Mouse (Mus musculus) CH12.LX (cell line): ENCODE results near the gene Hoxb7. TPM values are rescaled to one million over a fixed set of nuclear protein-coding genes. Genes with fewer than 3 reads are reported as not detected.

Experiments
- DNase-seq: peaks from one replicate; pipeline ENCODE4 v3.0.0-alpha.2; 2013; ENCODE audit errors: extremely low read depth
- H3K27ac ChIP-seq: 2 replicates; pipeline ENCODE4 v1.5.1; 2012; ENCODE audit warnings: low read depth, mild to moderate bottlenecking, control low read depth, moderate library complexity; ENCODE audit not compliant: insufficient read depth
- H3K27me3 ChIP-seq: replicated peaks from 2 replicates; pipeline ENCODE3; 2012; ENCODE audit warnings: inconsistent platforms
- H3K36me3 ChIP-seq, 2 experiments: replicated peaks in 1 of 2; 2 replicates each; pipeline versions ENCODE3 to v1.6.1; 2012; ENCODE audit warnings: inconsistent platforms in 1 of 2, low read length in 1 of 2, mild to moderate bottlenecking in 1 of 2, mixed read lengths in 1 of 2, moderate library complexity in 1 of 2; ENCODE audit not compliant: control insufficient read depth in 1 of 2, insufficient read depth in 1 of 2
- H3K4me1 ChIP-seq, 2 experiments: 2 replicates each; pipeline ENCODE4 v1.6.1; 2012; ENCODE audit warnings: inconsistent platforms in 1 of 2, moderate library complexity in 1 of 2; ENCODE audit not compliant: insufficient read depth in 2 of 2, control insufficient read depth in 1 of 2
- H3K4me2 ChIP-seq: 2 replicates; pipeline ENCODE4 v1.6.1; 2012; ENCODE audit warnings: low read depth, mild to moderate bottlenecking, control low read depth; ENCODE audit not compliant: poor library complexity, insufficient read depth, severe bottlenecking
- H3K4me3 ChIP-seq, 3 experiments: fragments of 150-350 bp in 1 of 3; sonication (generic) in 1 of 3; replicated peaks in 1 of 3; 2 replicates each; pipeline versions ENCODE3 to v1.5.1; 2011 to 2012; ENCODE audit warnings: low read depth in 2 of 3, low read length in 2 of 3, mild to moderate bottlenecking in 2 of 3, moderate library complexity in 2 of 3, control low read depth in 1 of 3, improper control_type of control experiment in 1 of 3, inconsistent platforms in 1 of 3, mixed read lengths in 1 of 3; ENCODE audit not compliant: poor library complexity in 1 of 3
- H3K79me2 ChIP-seq: replicated peaks from 2 replicates; pipeline ENCODE4 v1.6.1; 2012; ENCODE audit warnings: mild to moderate bottlenecking, moderate library complexity; ENCODE audit not compliant: control insufficient read depth, poor library complexity, insufficient read depth, severe bottlenecking; ENCODE audit errors: extremely low read depth
- H3K9ac ChIP-seq: 2 replicates; pipeline ENCODE4 v1.6.1; 2012; ENCODE audit warnings: low read depth, mild to moderate bottlenecking, control low read depth, moderate library complexity; ENCODE audit not compliant: insufficient read depth
- H3K9me3 ChIP-seq: replicated peaks from 2 replicates; pipeline ENCODE3; 2012; ENCODE audit warnings: low read length, inconsistent platforms, mixed read lengths
- BHLHE40 ChIP-seq: IDR thresholded peaks from 2 replicates; pipeline ENCODE4 v1.6.1; 2011; ENCODE audit warnings: mild to moderate bottlenecking, low read depth, low read length, improper control_type of control experiment
- CHD1 ChIP-seq: IDR thresholded peaks from 2 replicates; pipeline ENCODE4 v1.6.1; 2012; ENCODE audit warnings: low read depth, low read length, improper control_type of control experiment, inconsistent platforms
- E2F4 ChIP-seq: IDR thresholded peaks from 2 replicates; pipeline ENCODE4 v1.6.1; 2011; ENCODE audit warnings: low read depth, low read length, improper control_type of control experiment; ENCODE audit not compliant: insufficient replicate concordance
- EP300 ChIP-seq: IDR thresholded peaks from 2 replicates; pipeline ENCODE4 v1.6.1; 2011; ENCODE audit warnings: low read length, improper control_type of control experiment
- GABPA ChIP-seq: IDR thresholded peaks from 2 replicates; pipeline ENCODE4 v1.6.1; 2012; ENCODE audit warnings: low read depth, low read length, improper control_type of control experiment, inconsistent platforms; ENCODE audit not compliant: insufficient replicate concordance
- HCFC1 ChIP-seq: IDR thresholded peaks from 2 replicates; pipeline ENCODE4 v1.6.1; 2012; ENCODE audit warnings: low read depth, mild to moderate bottlenecking, inconsistent platforms, low read length, improper control_type of control experiment
- KAT2A ChIP-seq: IDR thresholded peaks from 2 replicates; pipeline ENCODE4 v1.6.1; 2012; ENCODE audit warnings: low read length, improper control_type of control experiment, inconsistent platforms; ENCODE audit not compliant: insufficient replicate concordance
- MYC ChIP-seq: IDR thresholded peaks from 2 replicates; pipeline ENCODE4 v1.6.1; 2011; ENCODE audit warnings: low read depth, mild to moderate bottlenecking, improper control_type of control experiment, low read length
- NRF1 ChIP-seq: IDR thresholded peaks from 2 replicates; pipeline ENCODE4 v1.6.1; 2014; ENCODE audit warnings: low read depth, mild to moderate bottlenecking, inconsistent platforms, low read length, improper control_type of control experiment, moderate library complexity
- POLR2A ChIP-seq: IDR thresholded peaks from 2 replicates; pipeline ENCODE4 v1.6.1; 2011; ENCODE audit warnings: low read depth, mild to moderate bottlenecking, improper control_type of control experiment, low read length
- POLR2AphosphoS2 ChIP-seq: IDR thresholded peaks from 2 replicates; pipeline ENCODE4 v1.6.1; 2011; ENCODE audit warnings: low read depth, low read length, improper control_type of control experiment
- RAD21 ChIP-seq: IDR thresholded peaks from 2 replicates; pipeline ENCODE4 v1.6.1; 2011; ENCODE audit warnings: low read depth, mild to moderate bottlenecking, low read length, improper control_type of control experiment, moderate library complexity
- SIN3A ChIP-seq: IDR thresholded peaks from 2 replicates; pipeline ENCODE4 v1.6.1; 2012; ENCODE audit warnings: low read length, improper control_type of control experiment, inconsistent platforms
- TBP ChIP-seq: conservative IDR thresholded peaks from 2 replicates; pipeline ENCODE4 v1.6.1; 2011; ENCODE audit warnings: low read depth, low read length, improper control_type of control experiment
- UBTF ChIP-seq: IDR thresholded peaks from 2 replicates; pipeline ENCODE4 v1.6.1; 2012; ENCODE audit warnings: low read depth, mild to moderate bottlenecking, inconsistent platforms, low read length, improper control_type of control experiment, moderate library complexity
- USF1 ChIP-seq: IDR thresholded peaks from 2 replicates; pipeline ENCODE4 v1.6.1; 2014; ENCODE audit warnings: low read depth, mild to moderate bottlenecking, inconsistent platforms, low read length, improper control_type of control experiment
- USF2 ChIP-seq: conservative IDR thresholded peaks from 2 replicates; pipeline ENCODE4 v1.6.1; 2011; ENCODE audit warnings: low read depth, low read length, improper control_type of control experiment
- ZC3H11A ChIP-seq: IDR thresholded peaks from 2 replicates; pipeline ENCODE4 v1.6.1; 2012; ENCODE audit warnings: low read depth, mild to moderate bottlenecking, inconsistent platforms, low read length, improper control_type of control experiment
- ZKSCAN1 ChIP-seq: IDR thresholded peaks from 2 replicates; pipeline ENCODE4 v1.6.1; 2012; ENCODE audit warnings: low read depth, inconsistent platforms, low read length, improper control_type of control experiment, borderline replicate concordance
- ZMIZ1 ChIP-seq: IDR thresholded peaks from 2 replicates; pipeline ENCODE4 v1.6.1; 2012; ENCODE audit warnings: low read depth, mild to moderate bottlenecking, inconsistent platforms, low read length, improper control_type of control experiment
- ZNF384 ChIP-seq: IDR thresholded peaks from 2 replicates; pipeline ENCODE4 v1.6.1; 2012; ENCODE audit warnings: low read depth, low read length, improper control_type of control experiment, inconsistent platforms
- dilution Hi-C: fragments of 300-500 bp; cut with MboI; formaldehyde crosslinking; loops from 2 replicates; pipeline ENCODE4 v1.14.3; 2020; ENCODE audit warnings: low sequenced_read_pairs; ENCODE audit not compliant: extremely low pct_unique_long_range_greater_than_20kb, extremely low pct_ligation_motif_present
- in situ Hi-C: fragments of 300-500 bp; cut with MboI; formaldehyde crosslinking; loops from 3 replicates; pipeline ENCODE4 v1.14.3; 2019; ENCODE audit warnings: low sequenced_read_pairs, low pct_ligation_motif_present, low pct_unique_long_range_greater_than_20kb, mixed read lengths
- polyA plus RNA-seq: library from polyadenylated mRNA; unstranded; fragments of >175 nt; gene quantifications from 2 replicates; pipeline ENCODE4 v1.2.1, GENCODE M21; 2012; ENCODE audit warnings: low read depth; ENCODE audit not compliant: insufficient read length
- total RNA-seq, 2 experiments: library from RNA; depleted of rRNA; stranded (reverse); fragments of 300-350 nt in 1 of 2; fragments of >200 nt in 1 of 2; gene quantifications; 2 replicates each; pipeline ENCODE4 v1.2.3; 2012 to 2014

Gene Hoxb7
- total and polyA plus RNA-seq, 3 experiments = not detected

DNA sequence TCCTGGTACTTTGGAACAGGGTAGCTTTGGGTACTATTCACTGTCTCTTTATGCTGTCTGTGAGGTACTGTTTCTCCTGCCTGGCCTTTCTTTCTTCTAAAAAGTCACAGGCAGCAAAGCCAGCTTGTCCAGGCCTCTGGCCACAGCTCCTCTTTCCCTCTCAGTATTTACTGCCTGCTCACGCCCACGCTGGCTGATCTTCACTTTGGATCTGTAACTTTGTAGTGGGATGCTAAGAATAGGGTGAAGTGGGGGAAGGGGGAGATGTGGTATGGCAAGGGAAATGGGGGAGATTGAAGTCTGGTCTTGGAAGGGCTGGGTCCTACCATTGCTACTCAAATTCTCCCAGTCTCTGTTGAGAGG is 47.6 kb downstream of the Hoxb7 start:
- in situ Hi-C loops (no loop called here), dilution Hi-C loops (no loop called here)
- no peak for DNase-seq
- no peaks in the 10 kb centered on the region for H3K9me3 ChIP-seq
- no peak for TF ChIP-seq NRF1
- no peak for TF ChIP-seq ZMIZ1
- TF ChIP-seq E2F4 = no peak
- no peak for TF ChIP-seq HCFC1
- no peaks in the 10 kb centered on the region for H3K79me2 ChIP-seq
- H3K27ac ChIP-seq = no peak overlapping the region
- peaks cover 3% of the 10 kb centered on the region for H3K27me3 ChIP-seq
- H3K4me2 ChIP-seq = no peak overlapping the region
- peaks cover 0 to 2% of the 10 kb centered on the region in 2 experiments for H3K36me3 ChIP-seq
- no peaks in the 10 kb centered on the region for H3K4me1 ChIP-seq
- H3K4me3 ChIP-seq = no peak overlapping the region
- no peak overlapping the region for H3K9ac ChIP-seq

DNA sequence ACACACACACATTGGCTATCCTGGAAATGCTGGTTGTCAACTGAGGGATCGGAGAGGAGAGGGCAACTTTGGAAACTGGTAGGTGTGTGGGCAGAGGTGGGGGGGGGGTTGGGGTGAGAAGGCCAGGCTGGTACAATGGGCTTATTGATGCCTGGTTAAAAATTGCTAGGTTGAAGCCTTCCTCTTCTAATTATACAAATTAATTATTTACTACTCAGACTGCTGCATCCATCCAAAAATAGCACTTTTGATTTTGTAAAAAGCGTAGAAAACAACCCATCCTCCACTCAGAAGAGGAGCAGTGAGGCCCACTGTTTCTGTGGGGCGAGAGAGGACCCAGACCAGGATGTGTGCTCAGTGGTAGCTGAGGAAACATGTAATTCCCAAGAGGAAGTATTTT is 48.6 kb downstream of the Hoxb7 start:
- in situ Hi-C loops (loop anchor here (5.0 kb wide), 1 partner anchor 37 kb away; no protein-coding TSS in a partner anchor), dilution Hi-C loops (no loop called here)
- no peak for DNase-seq
- Histone ChIP-seq H3K27me3 (peaks cover 8% of the 10 kb centered on the region), H3K36me3 (peaks cover 0 to 2% of the 10 kb centered on the region in 2 experiments), H3K9ac (no peak overlapping the region), H3K79me2 (no peaks in the 10 kb centered on the region)
- TF ChIP-seq EP300 (no peak), POLR2A (no peak), POLR2AphosphoS2 (no peak), SIN3A (no peak), ZKSCAN1 (no peak), CHD1 (no peak), MYC (no peak), USF1 (no peak), TBP (no peak), ZC3H11A (no peak), ZNF384 (no peak), USF2 (no peak), HCFC1 (no peak), KAT2A (no peak), BHLHE40 (no peak), E2F4 (no peak), RAD21 (no peak), UBTF (no peak), GABPA (no peak)
- TF ChIP-seq, all 38 proteins: peak for 0
- no peak overlapping the region for H3K4me2 ChIP-seq
- H3K4me3 ChIP-seq = no peak overlapping the region
- H3K27ac ChIP-seq = no peak overlapping the region
- H3K4me1 ChIP-seq = no peaks in the 10 kb centered on the region
- no peaks in the 10 kb centered on the region for H3K9me3 ChIP-seq
